Mouse (Mus musculus) spleen, adult 12 weeks (tissue): Measurements from ENCODE around the gene Slc9a1.
A peak's percentile ranks its signal among the peaks of the same experiment; 100 is the strongest.

ENCODE experiments used
- DNase-seq: peaks from one replicate; pipeline ENCODE4 v3.0.0; 2022; ENCODE audit warnings: low spot score

Slc9a1 gene

DNA sequence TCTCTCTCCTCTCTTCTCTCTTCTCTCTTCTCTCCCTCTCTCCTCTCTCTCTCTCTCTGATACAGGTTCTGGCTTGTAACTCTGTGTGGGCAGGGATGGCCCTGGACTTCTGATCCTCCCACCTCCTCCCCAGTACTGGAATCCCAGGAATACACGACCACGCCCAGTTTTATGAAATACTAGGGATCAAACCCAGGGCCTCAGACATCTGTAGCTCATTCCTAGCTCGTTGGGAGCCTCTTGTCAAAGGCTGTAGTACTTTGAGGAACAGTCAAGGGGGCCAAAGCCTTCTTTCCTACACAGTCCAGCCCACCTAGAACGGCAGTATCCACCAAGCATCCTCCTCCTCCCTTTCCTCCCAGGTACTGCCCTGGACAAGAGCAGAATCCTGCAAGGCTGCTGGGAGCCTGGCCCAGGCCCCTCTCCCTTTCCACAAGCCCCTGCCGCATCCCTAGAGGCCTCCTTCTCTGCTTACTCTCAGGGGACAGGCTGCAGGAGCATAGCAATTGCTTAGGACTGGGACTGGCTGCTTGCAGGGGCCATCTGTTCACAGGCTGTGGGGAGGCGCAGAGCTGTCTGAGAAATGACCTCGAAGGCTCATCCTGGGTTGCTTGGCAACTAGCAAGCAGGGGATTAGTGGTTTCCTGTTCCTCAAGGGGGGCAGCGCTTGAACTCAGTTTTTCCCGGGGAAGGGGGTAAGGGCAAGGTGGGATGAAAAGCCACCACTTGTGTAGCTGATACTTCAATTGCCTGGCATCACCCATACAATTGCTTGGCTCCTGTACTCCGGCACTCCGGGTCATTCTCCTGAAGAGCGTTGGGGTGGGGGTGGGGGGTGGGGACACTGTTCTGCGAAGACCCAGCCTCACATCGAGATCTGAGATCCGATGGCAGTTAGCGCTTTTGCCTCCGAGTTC lies 70.2 kb downstream of the Slc9a1 start:
- DNase-seq = no peak

DNA sequence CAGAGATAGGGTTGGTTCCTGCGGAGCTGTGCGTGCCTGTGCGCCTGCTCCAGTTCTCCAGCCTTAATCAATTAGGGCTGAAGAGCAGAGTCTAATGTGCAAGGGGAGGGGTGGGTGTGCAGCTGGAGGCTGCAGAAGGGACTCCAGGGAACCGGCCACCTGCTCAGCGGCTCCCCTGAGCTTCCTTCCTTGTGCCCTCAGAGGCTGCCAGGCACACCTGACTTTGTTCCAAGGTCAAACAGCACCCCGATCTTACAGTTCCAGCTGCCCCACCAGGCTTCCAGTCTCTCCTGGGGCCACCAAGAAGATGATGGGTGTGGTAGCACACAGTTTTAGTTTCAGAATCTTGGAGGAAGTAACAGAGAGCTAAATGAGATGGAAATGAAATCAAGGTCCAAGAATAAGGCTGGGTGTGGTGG lies 70.9 kb downstream of the Slc9a1 start:
- no peak for DNase-seq

DNA sequence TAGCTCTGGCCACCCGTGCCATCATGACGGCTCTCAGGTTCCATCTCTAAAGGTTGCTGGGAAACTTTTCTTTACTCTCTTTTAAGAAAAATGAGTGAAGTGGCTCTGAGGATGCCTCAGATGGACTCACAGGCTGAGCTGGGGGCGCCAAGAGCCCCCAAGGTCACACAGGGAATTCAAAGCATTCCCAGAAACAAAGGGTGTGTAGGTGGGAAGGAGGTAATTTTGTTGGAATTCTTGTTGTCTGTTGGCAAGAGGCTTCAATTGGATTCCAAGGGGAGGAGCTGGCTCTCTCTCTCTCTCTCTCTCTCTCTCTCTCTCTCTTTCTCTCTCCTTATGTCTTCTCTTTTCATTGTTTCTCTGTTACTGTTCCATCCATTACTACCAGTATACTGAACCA lies 72.7 kb downstream of the Slc9a1 start:
- DNase-seq = no peak

DNA sequence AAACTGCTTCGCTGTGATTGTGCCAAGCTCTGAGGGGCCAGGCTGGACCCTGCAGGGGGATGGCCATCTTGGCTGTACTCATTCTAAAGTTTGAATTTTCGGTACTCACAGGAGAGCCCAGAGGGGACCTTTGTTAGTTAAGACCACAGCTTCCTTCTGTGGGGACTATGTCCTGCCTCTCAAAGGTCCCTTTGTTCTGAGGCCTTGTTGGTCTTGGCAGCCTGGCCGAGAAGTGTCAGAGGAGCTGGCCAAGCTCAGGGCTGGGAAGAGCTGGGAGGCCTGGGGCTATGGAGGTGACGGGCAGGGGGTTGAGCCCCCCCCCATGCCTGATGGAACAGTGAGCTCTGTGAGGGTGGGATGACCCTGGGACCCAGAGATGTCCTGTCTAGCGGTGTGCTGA lies 73.6 kb downstream of the Slc9a1 start:
- no peak for DNase-seq

DNA sequence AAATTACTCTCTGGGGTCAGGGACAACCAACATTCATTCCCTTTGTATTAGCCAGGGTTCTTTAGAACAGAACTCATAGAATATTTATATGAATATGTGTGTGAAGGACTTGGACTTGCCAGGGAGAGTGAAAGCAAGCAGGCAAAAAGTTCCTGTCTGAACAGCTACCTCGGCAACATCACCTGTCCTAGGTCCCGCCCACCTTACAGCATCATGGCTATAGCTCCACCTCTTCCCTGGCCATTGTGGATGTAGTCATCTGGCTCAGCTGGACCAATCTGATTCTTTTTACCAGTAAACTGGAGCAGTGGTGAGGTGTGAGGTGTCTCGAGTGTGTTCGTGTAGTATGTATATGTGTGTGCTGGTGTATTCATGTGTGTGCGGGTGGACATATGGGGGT lies 76.2 kb downstream of the Slc9a1 start:
- DNase-seq = no peak

DNA sequence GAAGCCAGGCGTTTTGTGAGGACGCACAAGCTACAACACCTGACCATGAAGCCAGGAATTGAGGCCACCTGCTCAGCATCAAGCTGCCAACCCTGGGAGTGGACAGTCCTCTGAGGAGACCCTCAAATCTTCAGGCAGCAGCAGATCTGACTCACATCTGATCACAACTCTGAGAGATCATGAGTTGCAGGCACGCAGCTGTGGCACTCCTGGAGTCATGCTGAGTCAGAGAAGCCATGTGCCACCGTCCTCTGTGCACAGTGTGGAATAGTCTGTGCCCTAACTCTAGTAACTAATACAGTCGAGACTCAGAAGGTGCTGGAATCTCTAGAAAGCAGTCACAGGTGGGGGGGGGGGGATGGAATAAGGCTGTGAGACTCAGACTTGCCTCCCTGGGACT lies 77.9 kb downstream of the Slc9a1 start:
- no peak for DNase-seq

DNA sequence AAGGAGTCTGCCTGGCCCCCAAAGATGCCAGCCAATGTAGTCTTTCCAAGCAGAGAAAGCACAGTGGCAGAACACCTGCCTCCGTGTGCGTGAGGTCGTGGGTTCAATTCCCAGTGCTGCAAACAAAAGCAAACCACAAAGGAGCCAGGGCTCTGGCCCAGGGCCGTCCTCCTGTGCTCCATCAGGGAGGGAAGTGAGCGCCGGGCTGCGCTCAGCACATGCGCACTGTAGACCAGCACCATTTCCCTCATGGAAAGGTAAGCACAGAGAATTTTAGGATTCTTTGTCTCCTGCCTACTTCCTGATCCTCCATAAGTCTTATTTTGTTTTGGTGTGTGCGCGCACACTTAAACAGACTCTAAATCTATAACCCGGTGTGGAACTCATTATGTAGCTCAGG lies 78.5 kb downstream of the Slc9a1 start:
- DNase-seq = no peak

DNA sequence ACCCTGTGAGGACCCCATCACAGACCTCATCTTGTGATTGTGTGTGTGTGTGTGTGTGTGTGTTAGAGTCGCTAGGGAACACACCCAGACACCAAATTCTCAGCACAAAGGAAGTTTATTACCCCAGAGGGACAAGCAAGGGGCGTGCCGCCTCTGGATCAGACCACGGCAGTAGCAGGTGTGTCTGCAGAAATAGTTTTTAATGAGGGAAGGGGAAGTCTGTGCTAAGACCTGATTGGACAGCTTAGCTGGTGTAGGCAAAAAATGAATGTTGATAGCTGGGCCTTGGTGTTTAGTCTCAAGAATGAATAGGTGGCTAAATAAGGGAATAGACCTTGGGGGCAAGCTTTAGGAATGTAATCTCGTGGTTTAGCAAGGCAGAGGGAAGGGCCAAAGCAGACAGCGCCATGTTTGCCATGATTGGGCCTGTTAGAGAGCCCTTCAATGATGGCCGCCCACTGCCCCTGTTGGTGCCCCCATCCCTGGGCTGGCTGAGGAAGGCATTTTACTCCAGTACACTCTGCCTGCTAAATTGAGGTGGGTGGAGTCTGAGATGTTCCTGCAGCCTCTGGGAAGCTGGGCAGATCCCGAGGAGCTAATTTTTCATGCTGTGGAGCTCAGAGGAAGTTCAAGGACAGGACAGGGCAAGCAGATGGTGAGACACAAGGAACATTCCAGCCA lies 79.3 kb downstream of the Slc9a1 start:
- no peak for DNase-seq

DNA sequence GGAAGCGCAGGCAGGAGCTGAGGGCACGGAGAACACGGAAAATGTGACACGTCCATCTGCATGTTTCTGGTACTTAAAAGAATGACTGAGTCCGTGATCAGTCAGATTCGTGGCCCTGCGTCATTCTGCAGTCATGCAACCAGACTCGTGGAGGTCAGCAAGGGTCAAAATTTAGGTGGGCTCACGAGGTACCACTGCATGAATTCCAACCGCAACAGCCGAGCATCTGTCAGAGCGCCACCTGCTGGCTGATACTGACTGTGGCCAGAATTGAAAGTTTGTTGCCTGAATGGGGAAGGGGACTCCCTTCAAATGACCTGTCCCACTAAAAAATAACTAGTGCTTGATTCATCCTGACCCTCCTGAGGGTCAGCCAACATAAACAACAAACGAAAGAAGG lies 80.2 kb downstream of the Slc9a1 start:
- no peak for DNase-seq

DNA sequence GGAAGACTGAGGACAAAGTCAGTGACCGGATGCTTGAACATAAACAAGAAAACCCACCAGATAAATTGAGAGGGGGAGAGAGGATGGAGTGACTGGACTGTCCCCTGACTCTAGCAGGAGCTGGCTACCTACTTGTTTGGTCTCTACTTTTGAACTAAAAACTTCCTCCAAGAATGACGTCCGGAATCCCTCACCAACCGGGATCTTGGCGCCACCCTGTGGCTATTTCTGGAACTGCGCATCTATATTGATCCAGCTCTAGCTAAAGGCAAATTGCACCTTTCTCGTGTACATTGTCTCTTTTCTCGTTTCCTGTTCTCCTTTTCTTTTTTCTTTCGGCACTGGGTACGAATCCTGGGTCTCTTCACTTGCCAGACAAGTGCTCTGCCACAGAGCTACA lies 82.0 kb downstream of the Slc9a1 start:
- DNase-seq = peak; percentile 36

DNA sequence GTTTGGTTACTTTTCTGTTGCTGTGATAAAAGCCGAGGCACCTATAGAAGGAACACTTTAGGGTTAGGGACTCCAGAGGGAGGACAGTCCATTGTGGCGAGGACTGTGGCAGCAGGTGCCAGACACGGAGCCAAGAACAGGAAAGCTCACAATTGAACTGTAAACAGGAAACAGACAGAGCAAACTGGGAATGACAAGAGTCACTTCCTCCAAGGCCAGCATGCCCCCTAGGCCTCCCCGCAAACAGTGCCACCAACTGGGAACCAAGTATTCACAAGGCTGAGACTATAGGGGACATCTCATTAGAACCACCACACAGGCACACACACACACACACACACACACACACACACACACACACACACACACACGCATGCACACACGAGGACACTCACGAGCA lies 82.9 kb downstream of the Slc9a1 start:
- DNase-seq = no peak

DNA sequence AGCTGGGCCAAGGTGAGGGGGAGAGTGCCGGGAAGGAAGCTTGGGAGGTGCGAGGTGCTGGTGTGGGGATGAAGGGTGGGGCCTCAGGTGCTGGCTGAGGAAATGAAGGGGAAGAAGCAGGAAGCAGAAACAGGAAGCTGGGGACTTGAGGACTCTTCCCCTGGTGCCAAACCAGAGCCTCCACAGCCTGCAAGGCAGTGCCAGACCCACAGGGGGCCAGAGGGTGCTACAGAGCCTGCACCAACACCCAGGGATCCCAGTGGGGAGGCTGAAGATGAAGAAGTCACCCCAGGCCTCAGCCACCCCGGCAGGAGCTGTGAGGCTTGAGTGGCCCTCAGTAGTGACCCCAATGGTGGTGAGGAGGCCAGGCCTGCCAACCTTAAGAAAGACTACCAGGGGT lies 88.5 kb downstream of the Slc9a1 start:
- no peak for DNase-seq

DNA sequence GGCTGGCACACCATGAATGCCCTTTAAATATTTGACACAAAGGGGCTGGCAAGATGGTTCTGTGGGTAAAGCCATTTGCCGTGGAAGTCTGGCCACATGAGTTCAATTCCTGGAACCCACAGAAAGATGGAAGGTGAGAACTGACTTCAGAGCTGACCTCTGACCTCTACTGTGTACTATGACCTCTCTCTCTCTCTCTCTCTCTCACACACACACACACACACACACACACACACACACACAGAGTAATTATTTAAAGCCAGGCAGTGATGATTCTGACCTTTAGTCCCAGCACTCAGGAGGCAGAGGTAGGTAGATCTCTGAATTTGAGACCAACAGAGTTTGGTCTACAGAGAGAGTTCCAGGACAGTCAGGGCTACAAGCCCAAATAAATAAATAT lies 90.5 kb downstream of the Slc9a1 start:
- DNase-seq = no peak

DNA sequence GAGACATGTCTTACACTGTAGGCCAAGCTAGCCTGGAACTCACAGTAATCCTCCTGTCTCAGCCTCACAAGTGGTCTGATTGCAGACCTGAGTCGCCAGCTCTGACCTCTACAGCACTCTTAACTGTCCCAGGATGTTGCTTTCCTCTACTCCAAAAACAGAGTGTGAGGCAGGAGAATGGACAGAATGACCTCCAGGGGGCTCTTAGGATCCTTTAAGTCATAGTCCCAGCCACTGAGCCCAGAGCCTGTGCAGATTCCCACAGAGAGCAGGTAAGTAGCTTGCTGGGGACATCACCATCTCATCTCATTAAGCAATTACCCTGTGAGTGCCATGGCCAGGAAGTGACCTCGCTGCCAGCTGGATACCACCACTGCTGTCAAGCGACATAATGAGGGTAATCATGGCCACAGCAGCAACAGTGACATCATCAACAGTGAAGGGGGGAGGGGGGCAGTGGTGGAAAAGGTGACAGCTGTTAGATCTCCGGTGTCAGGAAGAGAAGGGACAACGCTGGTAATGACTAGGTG lies 91.4 kb downstream of the Slc9a1 start:
- no peak for DNase-seq

DNA sequence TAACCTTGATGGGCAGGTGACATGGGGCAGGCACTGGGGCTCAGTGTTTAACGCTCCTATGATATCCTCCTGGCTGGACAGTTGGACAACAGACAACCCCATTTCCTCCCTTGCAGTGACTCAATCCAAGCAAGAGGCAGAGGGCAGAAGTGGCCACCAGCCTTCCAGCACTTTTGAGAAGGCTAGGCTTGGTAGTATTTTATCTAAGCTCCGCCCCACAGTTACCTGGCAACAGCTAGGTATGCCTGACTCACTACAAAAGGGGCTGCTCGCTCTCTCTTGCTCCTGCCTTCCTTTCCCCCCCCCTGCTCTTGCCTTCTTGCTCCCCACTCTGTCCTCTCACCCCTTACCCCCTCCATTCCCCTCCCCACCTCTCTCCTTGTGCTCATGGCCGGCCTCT lies 91.9 kb downstream of the Slc9a1 start:
- DNase-seq = no peak

DNA sequence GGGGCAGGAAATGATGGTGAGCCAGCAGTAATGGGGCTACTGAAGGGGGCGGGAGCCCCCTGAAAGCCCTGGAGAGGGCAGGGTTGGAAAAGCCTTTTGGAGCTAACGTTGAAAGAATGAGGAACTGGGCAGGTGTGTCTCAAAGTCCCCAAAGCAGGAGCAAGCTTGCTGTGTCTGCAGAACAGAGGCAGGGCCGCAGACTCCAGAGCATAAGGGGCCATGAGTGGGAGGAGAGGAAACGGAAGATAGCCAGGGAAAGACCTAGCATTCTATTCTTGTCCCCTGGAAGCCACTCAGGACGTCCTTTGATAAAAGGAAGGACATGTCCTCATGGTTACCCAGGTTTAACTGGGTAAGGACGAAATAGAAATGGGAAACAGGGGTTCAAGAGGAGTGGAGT lies 93.7 kb downstream of the Slc9a1 start:
- DNase-seq = no peak

DNA sequence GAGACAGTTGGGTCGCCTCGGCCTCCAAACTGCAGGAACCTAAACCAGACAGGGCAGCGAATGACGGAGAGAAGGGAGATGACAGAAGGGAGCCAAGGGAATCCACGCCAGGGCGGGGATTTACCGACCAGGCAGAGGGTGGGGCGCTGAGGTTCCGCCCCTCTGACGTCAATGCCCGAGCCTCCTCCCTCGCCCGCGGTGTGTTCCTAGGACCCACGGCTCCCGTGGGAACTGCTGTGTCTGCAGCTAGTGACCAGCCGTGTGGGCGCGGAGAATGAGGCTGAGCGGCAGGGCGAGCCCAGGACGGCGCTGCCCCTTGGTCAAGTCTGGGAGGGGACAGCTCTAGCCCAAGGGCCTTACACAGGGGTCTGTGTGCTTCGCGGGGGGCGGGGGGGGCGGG lies 98.6 kb downstream of the Slc9a1 start:
- DNase-seq = no peak

DNA sequence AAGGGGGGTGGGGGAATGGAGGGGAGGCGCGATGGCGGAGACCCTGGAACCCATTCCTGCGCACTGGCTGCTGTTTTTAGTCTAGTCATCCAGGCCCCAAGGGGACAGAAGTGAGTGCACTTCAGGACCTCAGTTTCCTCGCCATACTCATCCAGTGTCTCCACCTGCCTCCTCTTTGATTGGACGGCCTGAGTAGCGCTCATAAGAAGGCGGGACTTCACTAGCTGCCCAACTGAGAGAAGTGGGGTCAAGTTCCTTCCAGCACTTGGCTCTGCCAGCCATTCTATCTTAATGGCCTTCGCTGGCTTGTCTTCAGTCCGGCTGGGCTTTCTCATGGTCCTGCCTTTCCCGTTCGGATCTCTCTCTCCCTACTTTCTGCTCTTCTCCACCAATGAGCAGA lies 99.6 kb downstream of the Slc9a1 start:
- DNase-seq = no peak

DNA sequence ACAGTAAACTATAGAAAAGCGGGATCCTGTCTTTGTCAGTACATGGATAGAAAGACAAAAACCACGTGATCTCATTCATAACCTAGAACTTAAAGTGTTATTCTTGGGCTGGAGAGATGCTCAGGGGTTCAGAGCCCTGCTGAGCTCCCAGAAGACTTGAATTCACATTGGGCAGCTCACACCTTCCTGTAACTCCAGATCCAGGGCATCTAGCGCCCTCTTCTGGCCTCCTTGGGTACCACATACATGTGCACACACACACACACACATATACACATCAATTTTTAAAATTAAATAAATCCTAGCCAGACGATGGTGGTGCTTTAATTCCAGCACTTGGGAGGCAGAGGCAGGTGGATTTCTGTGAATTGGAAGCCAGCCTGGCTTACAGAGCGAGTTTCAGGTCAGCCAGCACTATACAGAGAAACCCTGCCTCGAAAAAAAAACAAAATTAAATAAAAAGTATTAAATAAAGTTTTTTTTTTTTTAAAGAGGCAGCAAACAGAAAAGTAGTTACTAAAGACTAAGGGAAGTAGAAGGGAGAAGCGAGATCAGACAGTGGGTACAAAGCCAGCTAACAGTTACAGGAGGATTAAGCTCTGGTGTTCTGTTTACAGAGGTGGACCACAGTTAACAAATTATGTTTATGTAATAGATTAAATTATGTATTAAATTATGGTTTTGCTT lies 101.8 kb downstream of the Slc9a1 start:
- no peak for DNase-seq
